Mouse (Mus musculus) regulatory T cell (primary cell): Measurements from ENCODE around the gene Tmeff2.
"Not testable (repeated sequence)": the region's sequence is repeated elsewhere in the genome, so short reads cannot be mapped to it uniquely, and the experiment has no call there.

Source experiments
- in situ Hi-C: fragments of 300-600 bp; cut with MboI, MseI; formaldehyde crosslinking; loops from one replicate; pipeline ENCODE4 v1.15.1; 2025; ENCODE audit warnings: high pct_unique_total_duplicates

Tmeff2 gene

GRCm38 (mm10) chr1:50900386-50900785 lies at the start of gene Tmeff2:
TSS of gene Tmeff2 (plus strand) at chr1:50900647.
- in situ Hi-C loops: not testable (repeated sequence)

- in situ Hi-C loops: no loop called here
Observed at GRCm38 (mm10) chr1:50861515-50861914, 38.9 kb upstream of the Tmeff2 start.

DNA sequence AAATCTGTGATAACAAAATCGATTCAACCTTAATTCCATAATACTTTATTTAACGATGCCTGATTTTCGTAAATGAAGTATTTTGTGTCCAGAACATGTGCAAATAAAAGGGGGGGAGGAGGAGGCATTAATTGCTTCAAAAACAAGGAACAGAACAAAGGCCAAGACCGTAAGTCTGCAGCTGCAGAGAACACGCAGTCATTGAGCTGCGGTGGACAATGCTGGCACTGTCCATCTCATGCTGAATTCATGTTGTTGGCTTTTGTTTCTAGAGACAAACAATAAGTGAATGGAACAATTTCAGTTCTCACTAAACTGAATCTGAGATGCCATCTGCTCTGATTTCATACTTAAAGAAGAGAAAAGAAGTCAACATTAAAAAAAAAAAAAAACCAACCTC lies 2.8 kb upstream of the Tmeff2 start:
- in situ Hi-C loops: no loop called here

DNA sequence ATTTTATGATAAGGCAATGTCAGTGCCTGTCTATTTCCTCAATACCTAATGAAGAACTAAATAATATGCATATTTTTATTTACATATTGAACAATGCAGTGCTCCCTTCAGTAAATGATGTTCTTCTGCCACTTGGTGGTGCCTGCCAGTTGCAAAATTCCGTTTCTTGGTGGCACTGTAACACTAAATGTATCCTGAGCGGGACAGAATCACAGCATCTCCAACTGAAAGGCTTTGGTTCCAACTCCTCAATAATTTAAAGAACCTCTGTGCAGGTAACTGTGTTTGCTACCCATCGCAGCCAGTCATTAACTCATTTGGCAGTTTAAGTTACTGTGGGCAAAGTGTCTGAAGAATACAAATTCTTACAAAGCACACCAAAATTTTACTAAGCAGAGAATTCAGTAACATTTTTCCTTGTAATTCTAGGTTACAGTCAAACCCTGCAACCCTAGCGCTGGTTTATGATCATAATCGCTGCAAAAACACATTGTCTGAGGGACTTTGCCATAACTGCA lies 24.4 kb downstream of the Tmeff2 start:
- in situ Hi-C loops: no loop called here

DNA sequence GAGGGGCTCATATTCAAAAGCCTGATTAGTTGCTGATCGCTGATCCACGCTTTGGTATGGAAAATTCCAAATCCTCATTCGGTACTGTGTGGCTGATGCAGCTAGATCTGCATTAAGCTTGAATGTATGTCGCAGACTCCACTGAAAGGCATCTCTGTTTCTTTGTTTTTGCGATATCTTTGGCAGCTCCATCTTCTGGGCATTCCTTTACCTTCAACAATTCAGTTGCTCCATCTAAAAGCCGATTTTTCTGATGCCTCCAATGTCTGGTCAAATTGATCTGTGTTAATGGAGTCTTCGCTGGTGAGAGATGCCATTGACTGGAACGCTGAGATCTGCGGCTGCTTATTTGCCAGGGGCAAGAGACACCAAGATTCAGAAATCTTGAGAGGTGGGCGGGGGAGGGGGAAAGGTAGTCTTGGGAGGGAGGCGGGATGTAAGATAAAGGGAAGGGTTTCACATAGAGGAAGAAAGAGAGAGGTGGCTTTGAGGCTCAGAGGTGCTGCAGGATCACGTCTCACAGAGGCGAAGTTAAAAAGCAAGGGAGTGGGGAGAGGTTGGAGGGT lies 25.0 kb downstream of the Tmeff2 start:
- in situ Hi-C loops: no loop called here

DNA sequence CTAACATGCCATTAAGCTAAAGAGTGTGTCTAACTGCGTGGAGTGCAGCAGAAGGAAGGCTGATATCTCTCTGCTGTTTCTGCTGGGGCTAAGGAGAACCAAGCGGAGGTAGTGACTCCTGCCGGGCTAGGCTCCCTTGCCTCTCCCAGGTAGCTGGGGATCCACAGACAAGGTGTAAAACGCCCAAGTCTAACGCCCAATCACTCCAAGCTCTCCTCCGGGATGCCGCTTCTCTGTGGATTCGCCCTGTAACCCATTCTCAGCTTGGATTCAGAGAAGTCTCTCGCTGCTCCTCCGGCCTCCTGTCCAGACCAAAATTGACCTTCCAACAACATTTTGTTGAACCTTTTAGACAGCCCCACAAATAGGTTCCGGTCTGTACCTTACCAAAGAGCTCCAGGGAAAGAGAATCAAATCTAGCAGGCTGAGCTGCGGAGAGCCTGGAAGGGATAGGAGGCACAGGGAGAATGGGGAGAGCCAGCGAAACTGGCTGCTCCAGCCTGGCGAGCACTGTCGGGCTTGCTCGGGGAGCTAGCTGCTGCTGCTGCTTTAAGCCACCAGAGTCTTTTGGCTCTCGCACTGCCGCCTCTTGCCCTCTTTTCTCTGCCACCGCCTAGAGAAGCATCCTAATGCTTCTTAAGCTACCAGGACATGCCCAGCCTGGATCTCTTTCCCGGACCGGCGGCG lies 26.1 kb downstream of the Tmeff2 start:
- in situ Hi-C loops: no loop called here

- in situ Hi-C loops: no loop called here
Observed at GRCm38 (mm10) chr1:50927077-50927611, 26.7 kb downstream of the Tmeff2 start.

DNA sequence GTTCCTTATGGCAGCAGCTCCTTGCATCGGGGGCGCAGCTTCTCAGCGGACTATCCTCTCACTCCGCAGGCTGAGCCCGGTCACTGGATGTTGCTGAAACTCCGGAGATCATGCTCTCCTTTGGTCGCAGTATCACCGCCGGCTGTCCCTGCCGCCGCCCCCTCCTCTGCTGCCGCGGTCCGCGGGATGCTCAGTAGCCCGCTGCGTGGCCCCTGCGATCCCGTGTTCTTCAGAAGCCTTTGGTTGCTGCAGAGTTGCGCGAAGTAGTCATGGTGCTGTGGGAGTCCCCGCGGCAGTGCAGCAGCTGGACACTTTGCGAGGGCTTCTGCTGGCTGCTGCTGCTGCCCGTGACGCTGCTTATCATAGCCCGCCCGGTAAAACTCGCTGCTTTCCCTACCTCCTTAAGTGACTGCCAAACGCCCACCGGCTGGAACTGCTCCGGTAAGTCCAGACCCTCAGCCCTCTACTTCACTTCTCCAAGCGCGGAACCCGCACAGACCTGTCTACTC lies 27.3 kb downstream of the Tmeff2 start:
- in situ Hi-C loops: no loop called here

GRCm38 (mm10) chr1:50928776-50929175 lies 28.3 kb downstream of the Tmeff2 start:
- in situ Hi-C loops: no loop called here

GRCm38 (mm10) chr1:50935076-50935475 lies 34.6 kb downstream of the Tmeff2 start:
- in situ Hi-C loops: no loop called here

DNA sequence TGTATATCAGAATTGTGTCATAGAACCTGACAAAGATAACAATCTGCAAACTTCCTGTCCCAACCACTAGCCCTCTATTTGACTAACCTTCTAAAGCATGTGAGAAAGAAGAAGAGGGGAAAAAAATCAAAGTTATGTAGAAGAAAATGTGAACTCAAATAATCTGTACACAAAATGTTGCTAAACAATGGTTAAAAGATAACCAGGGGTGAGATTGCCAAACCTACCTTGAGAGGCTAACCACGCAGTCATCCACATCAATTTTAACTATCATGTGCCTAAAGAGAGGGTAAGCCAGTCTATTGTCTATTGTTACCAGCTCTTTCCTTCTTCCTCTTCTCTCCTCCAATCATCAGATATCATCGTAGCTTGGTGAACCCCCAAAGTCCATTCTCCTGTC lies 35.0 kb downstream of the Tmeff2 start:
- in situ Hi-C loops: no loop called here

DNA sequence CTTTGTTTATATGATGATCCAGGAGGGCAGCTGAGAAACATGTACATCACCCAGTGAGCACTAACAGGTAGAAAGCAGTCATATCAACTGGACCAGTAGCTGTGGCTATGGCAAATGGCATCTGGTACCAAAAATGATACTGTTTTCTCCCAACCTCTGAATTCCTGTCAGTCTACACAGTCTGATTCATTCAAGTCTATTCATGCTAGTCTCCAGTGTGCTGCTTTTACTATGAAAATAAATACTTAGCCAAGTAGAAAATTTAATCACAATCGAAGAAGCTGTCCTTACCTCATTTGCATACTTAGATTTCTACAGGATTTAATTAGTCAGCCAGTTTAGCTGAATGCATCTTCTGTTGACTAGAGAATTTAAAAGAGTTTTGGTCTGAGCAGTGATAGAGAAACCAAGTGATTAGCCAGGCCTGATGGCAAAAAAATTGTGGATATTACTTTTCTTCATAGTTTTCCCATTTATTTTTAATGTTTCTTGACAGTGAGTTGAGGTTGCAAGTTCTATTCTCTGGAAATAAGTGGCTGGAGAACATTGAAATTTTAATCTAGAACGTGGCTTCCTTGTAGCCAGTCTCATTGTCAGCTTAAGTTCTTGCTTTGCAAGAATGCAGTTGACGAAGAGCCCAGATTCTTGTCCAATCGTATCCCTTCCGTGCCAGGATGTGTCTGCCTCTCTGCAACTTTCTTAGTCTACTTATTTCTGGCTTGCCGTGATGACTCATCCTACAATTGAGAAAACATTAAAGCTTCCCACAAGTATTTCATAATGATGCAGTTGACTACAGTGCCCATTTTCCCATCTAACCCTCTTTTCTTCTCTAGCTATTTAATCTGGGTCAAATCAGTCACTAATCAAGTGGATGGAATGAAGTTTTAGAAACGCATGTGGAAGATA lies 39.9 kb downstream of the Tmeff2 start:
- in situ Hi-C loops: no loop called here

DNA sequence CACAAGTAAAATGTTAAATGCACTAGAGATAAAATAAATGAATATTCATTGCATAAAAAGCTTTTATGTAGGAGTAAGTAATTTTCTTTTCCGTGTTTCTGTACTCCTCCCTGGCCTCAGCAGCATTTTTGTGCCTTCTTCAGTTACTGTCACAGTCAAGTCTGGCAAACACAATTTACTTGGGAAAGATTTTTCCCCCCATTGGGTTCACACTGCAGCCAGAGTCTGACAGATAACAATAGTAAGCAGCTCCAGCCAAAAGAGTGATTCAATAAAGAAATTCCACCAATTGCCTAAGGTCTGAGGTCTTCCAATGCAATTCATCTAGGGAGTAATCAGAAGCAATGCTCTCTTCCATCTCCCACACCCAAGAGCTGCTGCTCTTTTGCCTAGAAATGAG lies 48.1 kb downstream of the Tmeff2 start:
- in situ Hi-C loops: no loop called here

DNA sequence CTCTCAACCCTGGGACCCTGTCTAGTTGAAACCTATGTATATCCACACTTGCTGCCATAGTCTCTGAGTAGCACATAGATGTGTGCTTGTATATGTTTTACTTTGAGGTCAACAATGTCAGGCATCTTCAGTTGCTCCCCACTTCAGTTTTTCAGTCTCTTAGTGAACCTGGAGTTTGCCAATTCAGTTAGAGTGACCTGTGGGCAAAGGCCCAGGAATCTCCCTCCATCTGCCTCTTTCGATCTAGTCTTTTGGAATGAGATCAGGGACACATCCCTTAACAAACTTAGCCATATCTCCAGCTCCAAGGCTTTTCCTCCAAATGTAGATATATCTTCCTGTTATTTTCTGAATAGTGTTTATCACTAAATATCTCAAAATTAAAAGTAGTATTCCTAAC lies 58.4 kb downstream of the Tmeff2 start:
- in situ Hi-C loops: no loop called here

GRCm38 (mm10) chr1:50961954-50962648 lies 61.7 kb downstream of the Tmeff2 start:
- in situ Hi-C loops: loop anchor here (5.0 to 10.0 kb wide), 3 partner anchors 263 to 655 kb away; no protein-coding TSS in a partner anchor

- in situ Hi-C loops: loop anchor here (5.0 to 10.0 kb wide), 3 partner anchors 262 to 655 kb away; no protein-coding TSS in a partner anchor
Observed at GRCm38 (mm10) chr1:50962649-50963000, 62.2 kb downstream of the Tmeff2 start.

DNA sequence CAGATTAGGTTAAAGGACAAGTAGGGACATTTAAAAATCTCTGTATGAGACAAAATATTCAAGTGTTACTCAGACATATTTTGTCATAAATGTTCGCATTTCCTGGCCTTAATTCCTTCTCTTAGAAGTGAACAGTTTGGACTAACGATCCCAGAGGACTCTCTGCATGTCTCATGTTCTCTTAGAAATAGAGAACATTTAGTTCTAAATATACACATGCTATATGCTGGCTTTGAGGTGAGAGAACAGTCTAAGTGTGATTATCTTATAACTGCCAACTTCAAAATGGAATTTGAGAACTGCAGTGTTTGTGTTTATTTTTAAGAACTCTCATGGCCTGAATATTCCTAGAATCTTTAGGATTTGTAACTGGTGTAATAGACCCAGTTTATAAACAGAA lies 69.2 kb downstream of the Tmeff2 start:
- in situ Hi-C loops: loop anchor here (10.0 kb wide), 1 partner anchor 255 kb away; no protein-coding TSS in a partner anchor

DNA sequence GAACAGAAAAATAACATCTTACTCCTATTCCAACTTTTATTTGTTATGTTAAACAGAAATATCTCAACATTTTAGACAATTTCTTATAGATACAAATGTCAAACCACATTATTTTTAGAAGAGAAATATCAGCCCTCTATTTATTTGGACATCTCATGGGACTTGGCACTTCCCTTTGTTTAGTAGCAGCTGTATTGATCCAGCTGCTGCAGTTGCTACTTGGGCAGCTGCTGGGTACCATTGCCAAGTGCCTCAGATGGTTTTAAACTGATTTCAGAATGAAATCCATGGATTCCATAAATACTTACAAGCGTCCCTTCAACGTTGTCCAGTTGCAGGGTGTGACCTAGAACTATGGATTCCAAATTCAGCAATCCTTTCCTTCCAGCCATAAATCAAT lies 70.4 kb downstream of the Tmeff2 start:
- in situ Hi-C loops: no loop called here

DNA sequence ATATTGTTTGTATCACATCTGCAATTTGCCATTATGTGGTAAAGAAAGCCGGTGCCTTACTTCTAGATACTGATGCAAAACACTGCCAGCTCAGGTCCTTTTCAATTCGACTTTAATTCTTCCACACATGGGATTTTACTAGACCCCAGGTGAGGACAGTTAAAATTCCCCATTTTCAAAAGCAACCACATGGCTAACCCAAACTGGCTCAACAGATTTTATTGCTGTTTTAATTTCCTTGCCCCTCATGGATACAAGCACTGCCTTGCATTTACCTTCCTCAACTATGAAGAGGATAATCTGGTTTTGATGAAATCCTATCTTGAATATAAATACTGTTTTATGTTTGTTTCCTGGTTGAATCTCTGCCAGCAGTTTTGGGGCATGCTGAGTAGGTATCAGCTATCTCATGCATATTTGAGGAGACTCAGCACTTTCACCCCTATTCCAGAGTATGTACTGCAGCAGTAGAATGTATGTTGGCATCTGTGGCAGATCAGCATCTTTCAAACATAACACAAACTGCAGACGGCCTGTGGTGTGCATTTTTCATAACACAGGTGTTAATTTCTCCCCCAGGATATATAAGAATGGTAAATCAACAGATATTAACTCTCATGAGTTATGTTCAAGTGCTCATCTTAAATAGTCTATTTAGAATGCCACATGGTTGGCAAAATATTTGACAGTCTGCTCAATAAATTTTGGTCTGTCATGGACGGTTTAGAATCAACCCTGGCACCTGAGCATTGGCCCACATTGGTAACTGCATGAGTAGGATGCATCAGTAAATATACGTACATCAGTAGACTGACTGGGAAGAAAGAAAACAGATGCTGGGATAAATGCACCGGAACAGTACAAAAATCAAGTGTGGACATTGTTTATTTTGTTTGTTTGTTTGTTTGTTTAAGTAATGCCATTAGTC lies 72.3 kb downstream of the Tmeff2 start:
- in situ Hi-C loops: no loop called here
